Mouse (Mus musculus): ENCODE measurements around the gene Rnf130. TPM values are rescaled to one million over a fixed set of nuclear protein-coding genes. Genes with fewer than 3 reads are reported as not detected.

Rnf130 gene
- 100 to 1,000 TPM; 104 to 105 TPM for total RNA-seq (2021)

DNA sequence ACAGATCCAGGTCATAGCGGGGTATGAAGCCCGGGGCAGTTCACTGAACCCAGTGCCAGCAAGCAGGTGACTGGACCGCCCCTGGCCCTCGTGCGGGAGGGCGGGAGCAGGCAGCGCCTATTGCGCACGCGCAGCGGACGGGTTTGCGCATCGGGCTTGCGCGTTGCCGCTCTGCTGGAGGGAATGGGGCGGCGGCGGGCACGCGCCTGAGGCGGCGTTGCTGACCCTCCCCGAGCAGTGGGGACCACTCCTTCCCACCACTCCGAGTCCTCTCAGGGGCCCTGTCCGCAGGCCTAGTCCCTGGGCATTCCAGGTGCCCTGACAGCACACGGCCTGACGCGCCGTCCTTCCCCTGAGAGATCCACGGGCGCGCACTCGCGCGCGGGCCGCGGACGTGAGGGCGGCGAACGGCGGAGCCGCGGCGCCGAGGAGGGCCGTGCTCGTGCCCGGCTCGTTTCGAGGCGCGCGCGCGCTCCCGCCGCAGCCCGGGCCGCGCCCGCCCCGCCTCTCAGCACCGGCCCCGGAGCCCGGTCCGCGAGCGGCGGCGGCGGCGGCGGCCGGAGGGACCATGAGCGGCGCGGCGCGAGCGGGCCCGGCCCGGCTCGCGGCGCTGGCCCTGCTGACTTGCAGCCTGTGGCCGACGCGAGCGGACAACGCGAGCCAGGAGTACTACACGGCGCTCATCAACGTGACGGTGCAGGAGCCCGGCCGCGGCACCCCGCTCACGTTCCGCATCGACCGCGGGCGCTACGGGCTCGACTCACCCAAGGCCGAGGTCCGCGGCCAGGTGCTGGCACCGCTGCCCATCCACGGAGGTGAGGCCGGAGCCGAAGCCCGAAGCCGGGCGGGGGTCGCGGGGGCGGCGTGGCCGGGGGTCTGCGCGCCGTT lies at the start of gene Rnf130:
Rnf130 (plus strand) TSS at position 514 of the 888 bp plus-strand sequence.
- intact Hi-C loops (cut with DNase I): loop anchor here (5.0 kb wide), 3 partner anchors 62 to 107 kb away; partner anchors contain the start of gene Tbc1d9b
- peak; percentile 97 to 98 for DNase-seq (ENCODE audit: low spot score in 2 of 2)

GRCm38 (mm10) chr11:49977963-49978568 lies 47.1 kb upstream of the Rnf130 start:
- DNase-seq (ENCODE audit: low spot score in 2 of 2): no peak
- intact Hi-C loops (cut with DNase I): no loop called here

DNA sequence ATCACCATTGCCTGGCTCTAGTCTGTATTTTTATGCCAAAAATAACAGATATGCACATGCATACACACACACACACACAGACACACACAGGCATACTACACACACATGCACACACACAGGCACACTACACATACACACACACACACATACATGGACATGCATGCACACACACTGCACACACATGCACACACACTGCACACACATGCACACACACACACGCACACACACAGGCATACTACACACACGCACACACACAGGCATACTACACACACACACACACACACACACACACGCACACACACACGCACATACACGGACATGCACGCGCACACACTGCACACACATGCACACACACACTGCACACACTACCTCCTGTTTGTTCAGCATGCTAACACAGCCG lies 46.2 kb upstream of the Rnf130 start:
- intact Hi-C loops (cut with DNase I): no loop called here
- DNase-seq (ENCODE audit: low spot score in 2 of 2): no peak

DNA sequence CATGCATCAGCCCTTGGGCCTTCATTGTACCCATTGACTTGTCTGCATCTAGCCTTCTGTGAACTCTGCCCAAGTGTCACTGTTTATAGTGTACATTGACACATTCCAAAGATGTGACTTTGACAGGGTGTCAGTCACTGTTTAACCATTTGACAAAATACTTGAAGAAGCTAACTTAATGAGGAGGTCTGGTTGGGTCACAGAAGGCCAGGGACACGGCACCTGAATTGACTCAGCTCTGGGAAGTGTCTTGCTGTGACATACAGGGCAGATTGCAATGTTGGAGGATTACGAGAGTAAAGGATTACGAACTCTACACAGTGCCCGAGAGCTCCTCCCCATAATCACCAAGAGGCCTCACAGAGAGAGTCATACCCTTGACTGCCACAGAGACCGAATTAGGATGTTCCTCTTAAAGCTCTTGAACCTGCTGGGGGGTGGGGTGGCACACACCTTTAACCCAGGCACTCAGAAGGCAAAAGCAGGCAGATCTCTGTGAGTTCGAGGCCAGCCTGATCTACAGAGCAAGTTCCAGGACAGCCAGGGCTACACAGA lies 44.4 kb upstream of the Rnf130 start:
- no peak for DNase-seq (ENCODE audit: low spot score in 2 of 2)
- intact Hi-C loops (cut with DNase I): no loop called here

DNA sequence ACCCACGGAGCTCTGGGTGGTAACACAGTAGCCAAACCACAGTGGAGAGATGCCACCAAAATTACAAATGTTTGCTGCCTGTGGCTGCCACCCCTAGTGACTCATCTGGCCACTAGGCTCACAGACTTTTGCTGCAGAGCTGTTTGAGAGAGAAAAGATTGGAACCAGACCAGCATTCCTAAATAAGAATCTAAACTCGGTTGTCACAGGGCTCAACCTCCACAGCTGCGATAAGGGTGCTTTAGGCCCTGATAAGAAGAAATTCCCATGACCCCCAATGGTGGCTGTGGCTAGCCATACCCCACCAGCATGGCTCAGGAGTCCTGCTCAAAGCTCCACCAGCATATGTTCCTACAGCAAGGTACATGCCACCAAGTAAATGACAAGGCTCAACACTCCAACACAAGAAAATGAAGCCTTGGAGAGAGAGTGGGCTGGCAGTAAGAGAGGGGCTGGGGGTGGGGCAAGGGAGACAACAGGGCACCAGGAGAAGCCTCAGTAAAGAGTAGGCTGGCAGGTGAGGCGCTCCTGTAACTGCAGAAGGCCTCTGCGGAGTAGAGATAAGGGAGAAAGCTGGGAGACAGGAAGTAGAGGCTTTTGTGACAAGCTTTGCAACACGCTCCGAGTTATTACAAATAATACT lies 43.7 kb upstream of the Rnf130 start:
- intact Hi-C loops (cut with DNase I): no loop called here

GRCm38 (mm10) chr11:49982094-49982493 lies 43.1 kb upstream of the Rnf130 start:
- DNase-seq (ENCODE audit: low spot score in 2 of 2): no peak

More for the DNA sequence above, 43.7 kb upstream of the Rnf130 start:
- DNase-seq (ENCODE audit: low spot score in 2 of 2): no peak

GRCm38 (mm10) chr11:49982881-49983280 lies 42.3 kb upstream of the Rnf130 start:
- no peak for DNase-seq (ENCODE audit: low spot score in 2 of 2)
- intact Hi-C loops (cut with DNase I): no loop called here

More at GRCm38 (mm10) chr11:49982094-49982493, 43.1 kb upstream of the Rnf130 start:
- intact Hi-C loops (cut with DNase I): no loop called here

GRCm38 (mm10) chr11:49983875-49984552 lies 41.1 kb upstream of the Rnf130 start:
- DNase-seq (ENCODE audit: low spot score in 2 of 2): no peak
- intact Hi-C loops (cut with DNase I): no loop called here

- DNase-seq (ENCODE audit: low spot score in 2 of 2): no peak
- intact Hi-C loops (cut with DNase I): loop anchor here (5.0 kb wide), 1 partner anchor 127 kb away; no protein-coding TSS in a partner anchor
These were observed 40.1 kb upstream of the Rnf130 start for GRCm38 (mm10) chr11:49985009-49985408.

DNA sequence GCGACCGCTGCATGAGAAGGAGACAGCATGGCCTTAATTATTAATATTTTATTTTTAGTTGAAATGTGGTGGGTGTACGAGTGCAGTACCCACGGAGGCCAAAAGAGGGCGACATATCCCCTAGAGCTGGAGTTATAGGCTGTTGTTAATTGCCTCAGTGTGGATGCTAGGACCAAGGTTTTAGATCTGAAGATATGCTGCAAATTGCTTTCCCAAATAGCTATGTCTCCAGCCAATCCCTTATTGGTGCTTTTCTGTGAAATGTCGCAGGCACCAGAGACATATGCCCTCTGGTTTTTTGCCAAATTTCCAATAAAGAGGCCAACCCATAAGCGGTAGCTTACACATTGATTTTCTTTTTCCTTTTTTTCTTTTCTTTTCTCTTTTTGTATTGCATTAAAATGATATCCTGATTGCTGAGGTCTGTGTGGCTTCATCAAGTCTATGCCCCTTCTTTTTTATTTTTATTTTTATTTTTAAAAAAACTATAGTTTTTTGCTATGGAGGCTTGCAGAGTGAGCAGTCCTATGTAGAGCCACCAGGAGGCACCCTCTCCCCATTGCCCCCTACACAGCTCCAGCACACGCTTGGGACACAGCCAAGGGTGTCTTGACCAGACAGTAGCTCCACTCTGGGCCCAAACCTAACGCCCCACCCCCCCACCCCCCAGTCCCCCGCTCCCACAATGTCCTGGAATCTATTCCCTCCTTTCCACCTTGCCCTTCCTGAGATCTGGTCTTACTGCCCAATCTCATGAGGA lies 38.7 kb upstream of the Rnf130 start:
- intact Hi-C loops (cut with DNase I): loop anchor here (1.0 to 5.0 kb wide), 2 partner anchors 126 to 145 kb away; partner anchors contain the start of gene Tbc1d9b
- peak; percentile 22 to 35 for DNase-seq (ENCODE audit: low spot score in 2 of 2)

DNA sequence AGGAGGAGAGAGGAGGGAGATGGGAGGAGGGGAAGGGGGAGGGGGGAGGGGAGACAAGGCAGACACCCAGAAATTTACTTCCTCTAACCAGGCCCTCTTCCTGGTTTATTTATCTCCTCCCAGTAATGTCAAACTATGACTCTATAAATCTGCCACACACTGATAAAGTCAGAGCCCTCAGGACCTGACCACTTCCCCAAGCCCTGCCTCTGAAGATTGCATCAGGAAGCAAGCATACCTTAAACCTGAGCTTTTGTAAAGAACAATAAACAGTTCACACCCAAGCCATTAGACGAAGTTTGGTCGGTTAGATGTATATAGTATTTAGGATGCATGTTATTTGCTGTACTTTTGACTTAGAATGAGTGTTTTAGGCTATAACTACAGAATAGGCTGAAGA lies 30.6 kb upstream of the Rnf130 start:
- intact Hi-C loops (cut with DNase I): no loop called here
- DNase-seq (ENCODE audit: low spot score in 2 of 2): no peak

- DNase-seq (ENCODE audit: low spot score in 2 of 2): no peak
- intact Hi-C loops (cut with DNase I): no loop called here
These were observed 28.7 kb upstream of the Rnf130 start for GRCm38 (mm10) chr11:49996398-49996797.

DNA sequence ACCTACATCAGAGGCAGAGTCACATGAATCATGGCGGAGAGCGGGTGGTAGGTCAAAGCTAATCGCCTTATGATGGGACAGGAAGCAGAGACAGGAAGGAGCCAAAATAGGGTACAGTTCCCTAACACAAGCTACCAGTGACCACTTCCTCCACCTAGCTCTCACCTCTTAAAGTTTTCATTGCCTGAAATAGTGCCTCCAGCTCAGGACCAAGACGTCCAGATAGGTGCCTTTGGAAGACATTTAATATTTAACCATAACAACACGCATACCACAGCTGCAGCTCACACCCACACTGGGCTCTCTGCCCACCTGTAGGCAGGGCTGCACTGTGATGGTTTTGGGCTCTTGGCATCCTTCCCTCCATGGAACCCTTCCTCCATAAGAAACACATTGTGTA lies 27.8 kb upstream of the Rnf130 start:
- DNase-seq (ENCODE audit: low spot score in 2 of 2): no peak
- intact Hi-C loops (cut with DNase I): no loop called here

GRCm38 (mm10) chr11:50002853-50003252 lies 22.3 kb upstream of the Rnf130 start:
- no peak for DNase-seq (ENCODE audit: low spot score in 2 of 2)
- intact Hi-C loops (cut with DNase I): no loop called here

DNA sequence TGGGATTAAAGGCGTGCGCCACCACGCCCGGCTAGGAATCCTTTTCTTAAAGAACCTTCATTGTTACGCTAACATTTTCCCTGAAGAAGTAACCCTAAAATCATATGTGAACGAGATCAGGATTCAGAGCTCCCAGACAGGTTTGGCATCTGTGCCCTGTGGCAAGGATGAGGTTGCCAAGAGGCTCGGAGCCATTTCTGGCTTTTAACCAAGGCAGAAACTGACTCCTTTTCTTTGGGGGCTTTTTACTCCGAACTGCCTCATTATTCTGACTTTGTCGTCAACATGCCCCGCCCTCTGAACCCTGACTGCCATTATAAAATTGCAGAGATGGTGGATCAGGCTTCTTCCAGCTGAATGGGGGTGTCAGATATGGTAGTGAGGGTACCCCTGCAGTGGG lies 17.4 kb upstream of the Rnf130 start:
- intact Hi-C loops (cut with DNase I): no loop called here
- no peak for DNase-seq (ENCODE audit: low spot score in 2 of 2)

- no peak for DNase-seq (ENCODE audit: low spot score in 2 of 2)
- intact Hi-C loops (cut with DNase I): no loop called here
These were observed 16.9 kb upstream of the Rnf130 start for GRCm38 (mm10) chr11:50008231-50008630.

DNA sequence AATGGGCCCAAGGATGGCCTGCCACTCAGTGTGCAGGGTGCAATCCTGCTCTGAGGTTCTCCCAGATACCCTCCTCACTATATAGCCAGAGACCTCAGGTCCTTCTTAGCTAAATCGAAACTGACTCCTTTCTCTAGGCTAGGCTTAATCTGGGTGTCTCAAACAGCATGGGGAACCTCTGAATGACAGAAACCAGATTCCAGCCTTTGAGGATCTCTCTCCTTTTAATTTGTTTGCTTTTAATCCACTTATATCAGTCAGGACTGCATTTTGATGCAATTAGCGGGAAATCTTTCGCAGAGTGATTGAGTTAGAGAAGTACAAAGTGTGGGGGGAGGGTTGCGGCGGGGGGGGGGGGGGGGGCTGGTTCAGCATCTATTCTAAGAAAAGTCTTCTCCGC lies 12.1 kb upstream of the Rnf130 start:
- DNase-seq (ENCODE audit: low spot score in 2 of 2): no peak
- intact Hi-C loops (cut with DNase I): no loop called here

- DNase-seq (ENCODE audit: low spot score in 2 of 2): no peak
- intact Hi-C loops (cut with DNase I): no loop called here
These were observed 8.6 kb upstream of the Rnf130 start for GRCm38 (mm10) chr11:50016503-50016902.

DNA sequence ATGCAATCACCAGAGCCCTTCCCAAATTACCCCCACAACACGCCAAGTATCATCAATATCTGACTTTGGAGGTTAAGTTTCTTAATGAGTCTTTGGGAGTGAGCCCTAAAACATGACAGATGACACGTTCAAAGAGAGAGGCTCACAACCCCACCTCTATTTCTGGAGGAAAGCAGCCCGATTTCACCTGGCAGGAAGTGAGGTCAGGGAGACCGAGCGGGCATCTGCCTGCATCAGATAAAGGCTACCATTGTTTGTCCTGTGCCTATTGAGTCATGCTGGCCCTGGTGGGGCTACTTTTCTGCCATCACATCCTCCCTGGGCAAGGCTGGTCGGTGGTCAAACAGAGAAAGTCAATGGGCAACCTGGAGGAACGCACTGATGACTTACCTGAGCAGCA lies 7.6 kb upstream of the Rnf130 start:
- DNase-seq (ENCODE audit: low spot score in 2 of 2): no peak
- intact Hi-C loops (cut with DNase I): no loop called here

All from left cerebral cortex, postnatal 36 days (tissue).